Mouse (Mus musculus) myocyte (in vitro differentiated cells): ENCODE data around the gene Crygn. TPM values are rescaled to one million over a fixed set of nuclear protein-coding genes. Genes with fewer than 3 reads are reported as not detected.

ENCODE experiments used
- H3K27me3 ChIP-seq: one replicate; pipeline ENCODE4 v1.6.1; 2011; ENCODE audit not compliant: control insufficient read depth, insufficient read depth, insufficient read length
- H3K36me3 ChIP-seq: one replicate; pipeline ENCODE4 v1.6.1; 2011; ENCODE audit not compliant: control insufficient read depth, insufficient read depth
- H3K4me2 ChIP-seq: one replicate; pipeline ENCODE4 v1.6.1; 2011; ENCODE audit warnings: low read depth, control low read depth
- H3K4me3 ChIP-seq: one replicate; pipeline ENCODE4 v1.5.1; 2011; ENCODE audit warnings: mild to moderate bottlenecking, control low read depth, moderate library complexity
- H3K79me2 ChIP-seq: one replicate; pipeline ENCODE4 v1.6.1; 2011; ENCODE audit not compliant: control insufficient read depth, insufficient read depth
- H3ac ChIP-seq: one replicate; pipeline ENCODE4 v1.6.1; 2011; ENCODE audit not compliant: control insufficient read depth, insufficient read length
- CEBPB ChIP-seq: IDR thresholded peaks from 2 replicates; pipeline ENCODE4 v1.6.1; 2011; ENCODE audit warnings: mild to moderate bottlenecking, moderate library complexity; ENCODE audit not compliant: poor library complexity, insufficient read depth, severe bottlenecking
- E2F4 ChIP-seq: IDR thresholded peaks from one replicate; pipeline ENCODE4 v1.6.1; 2011; ENCODE audit warnings: mild to moderate bottlenecking, control low read depth, moderate library complexity; ENCODE audit not compliant: insufficient read depth
- MAX ChIP-seq: IDR thresholded peaks from one replicate; pipeline ENCODE4 v1.6.1; 2011; ENCODE audit warnings: low read depth, mild to moderate bottlenecking, control low read depth
- MYOD1 ChIP-seq, 3 experiments: IDR thresholded peaks; one replicate each; pipeline ENCODE4 v1.6.1; 2011; ENCODE audit warnings: control low read depth in 2 of 3, low read depth in 2 of 3, mild to moderate bottlenecking in 2 of 3, moderate library complexity in 1 of 3; ENCODE audit not compliant: insufficient read length in 2 of 3, control insufficient read depth in 1 of 3
- MYOG ChIP-seq, 3 experiments: IDR thresholded peaks; one replicate each; pipeline ENCODE4 v1.6.1; 2011; ENCODE audit warnings: control low read depth in 2 of 3, low read depth in 2 of 3, mild to moderate bottlenecking in 2 of 3; ENCODE audit not compliant: insufficient read length in 2 of 3, control insufficient read depth in 1 of 3, insufficient read depth in 1 of 3
- POLR2A ChIP-seq: IDR thresholded peaks from one replicate; pipeline ENCODE4 v1.6.1; 2011; ENCODE audit warnings: low read depth, mild to moderate bottlenecking, control low read depth, moderate library complexity; ENCODE audit not compliant: insufficient read length
- POLR2AphosphoS2 ChIP-seq: IDR thresholded peaks from one replicate; pipeline ENCODE4 v1.6.1; 2011; ENCODE audit warnings: low read depth, control low read depth; ENCODE audit not compliant: insufficient read length
- REST ChIP-seq: IDR thresholded peaks from one replicate; pipeline ENCODE4 v1.6.1; 2011; ENCODE audit warnings: mild to moderate bottlenecking, control low read depth, moderate library complexity; ENCODE audit not compliant: insufficient read depth, insufficient read length
- SRF ChIP-seq: IDR thresholded peaks from one replicate; pipeline ENCODE4 v1.6.1; 2011; ENCODE audit warnings: low read depth; ENCODE audit not compliant: control insufficient read depth, insufficient read length
- TCF12 ChIP-seq: IDR thresholded peaks from one replicate; pipeline ENCODE4 v1.6.1; 2011; ENCODE audit warnings: mild to moderate bottlenecking, control low read depth; ENCODE audit not compliant: poor library complexity, insufficient read depth, severe bottlenecking
- TCF3 ChIP-seq: IDR thresholded peaks from one replicate; pipeline ENCODE4 v1.6.1; 2011; ENCODE audit warnings: low read depth, control low read depth; ENCODE audit not compliant: insufficient read length
- USF1 ChIP-seq: IDR thresholded peaks from one replicate; pipeline ENCODE4 v1.6.1; 2011; ENCODE audit warnings: low read depth, mild to moderate bottlenecking, control low read depth, moderate library complexity
- polyA plus RNA-seq: library from polyadenylated mRNA; unstranded; fragments of >200 nt; fragmentation: generic; extraction: Trizol; gene quantifications from one replicate; pipeline ENCODE4 v1.2.1, GENCODE M21; 2012; ENCODE audit warnings: missing spikeins

The Crygn gene
- polyA plus RNA-seq, 1 experiment: not detected

DNA sequence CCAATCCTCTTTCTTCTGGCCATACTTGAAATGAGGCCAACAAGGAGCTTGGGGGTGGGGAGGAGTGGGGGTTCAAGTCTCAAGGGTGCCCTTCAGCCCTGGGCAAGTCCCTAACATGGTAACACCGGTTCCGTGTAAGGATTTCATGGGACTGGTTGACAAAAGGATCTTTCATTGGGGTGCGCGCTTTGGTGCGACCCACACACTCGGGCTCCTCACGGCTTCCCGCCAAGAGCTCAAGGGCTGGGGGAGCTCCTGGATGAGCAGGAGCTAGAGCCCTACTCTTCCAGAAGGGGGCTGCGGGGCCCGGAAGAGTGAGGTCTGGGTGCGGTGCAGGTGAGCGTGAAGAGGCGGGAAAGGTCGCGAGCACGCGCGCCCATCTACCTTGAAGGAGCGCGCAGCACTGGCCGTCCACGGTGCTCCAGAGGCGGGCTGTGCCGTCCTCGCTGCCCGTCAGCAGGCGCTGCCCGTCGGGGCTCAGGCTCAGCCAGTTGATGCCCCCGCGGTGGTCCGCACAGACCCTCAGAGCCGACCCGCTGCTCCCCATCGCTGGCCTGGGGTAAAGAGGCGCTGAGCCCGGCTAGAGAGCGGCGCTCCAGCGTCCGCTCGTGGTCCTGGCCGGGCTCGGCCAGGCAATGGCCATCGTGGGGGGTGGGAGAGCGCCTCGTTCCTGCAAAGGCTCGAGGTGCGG is 27.9 kb downstream of the Crygn start:
- Histone ChIP-seq H3K4me2 (no peak overlapping the region), H3K27me3 (peaks cover 53% of the 10 kb centered on the region), H3K79me2 (no peaks in the 10 kb centered on the region), H3K4me3 (no peak overlapping the region), H3ac (no peak overlapping the region), H3K36me3 (no peaks in the 10 kb centered on the region)
- TF ChIP-seq POLR2A (no peak), SRF (no peak), TCF3 (no peak), CEBPB (no peak), MAX (no peak), REST (no peak), TCF12 (no peak), E2F4 (no peak), MYOD1 (IDR thresholded peaks at IDR 0.05; ENCODE audit: control insufficient read depth in 1 of 3, insufficient read length in 2 of 3, low read depth in 2 of 3) (no peak), MYOG (IDR thresholded peaks at IDR 0.05; ENCODE audit: control insufficient read depth in 1 of 3, insufficient read depth in 1 of 3, insufficient read length in 2 of 3, low read depth in 2 of 3) (no peak), POLR2AphosphoS2 (no peak), USF1 (no peak)

GRCm38 (mm10) chr5:24726901-24727836 is 30.6 kb downstream of the Crygn start:
- peaks cover 60% of the 10 kb centered on the region for H3K27me3 ChIP-seq
- H3K36me3 ChIP-seq: no peaks in the 10 kb centered on the region
- no peak overlapping the region for H3K4me3 ChIP-seq
- H3K79me2 ChIP-seq: no peaks in the 10 kb centered on the region
- H3ac ChIP-seq: no peak overlapping the region
- TF ChIP-seq REST (no peak), POLR2AphosphoS2 (no peak), E2F4 (no peak), MYOD1 (IDR thresholded peaks at IDR 0.05; ENCODE audit: control insufficient read depth in 1 of 3, insufficient read length in 2 of 3, low read depth in 2 of 3) (peak in 1 of 3 experiments; percentile 53), TCF12 (no peak), MYOG (IDR thresholded peaks at IDR 0.05; ENCODE audit: control insufficient read depth in 1 of 3, insufficient read depth in 1 of 3, insufficient read length in 2 of 3, low read depth in 2 of 3) (peak in 1 of 3 experiments; percentile 6), MAX (no peak), USF1 (no peak), CEBPB (no peak), TCF3 (no peak), SRF (no peak)
- H3K4me2 ChIP-seq: no peak overlapping the region

DNA sequence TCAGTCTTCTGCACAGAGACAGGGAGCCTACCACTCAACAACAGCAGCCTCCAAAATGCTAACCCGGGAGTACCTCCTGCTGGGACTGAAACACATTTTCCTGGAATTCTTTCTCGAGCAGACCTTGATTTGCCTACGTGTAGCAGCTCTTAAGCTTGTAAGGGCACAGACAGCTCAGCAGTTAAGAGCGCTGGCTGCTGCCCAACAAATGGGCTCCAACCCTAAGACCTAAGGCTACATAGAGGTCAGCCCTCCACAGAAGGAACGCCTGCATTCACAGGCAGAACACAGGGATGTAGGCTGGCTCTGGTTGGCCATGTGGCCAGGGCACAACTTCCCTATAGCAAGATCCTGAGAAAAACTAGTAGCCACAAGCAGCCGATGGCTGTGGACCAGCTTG is 31.9 kb downstream of the Crygn start:
- Histone ChIP-seq H3K79me2 (no peaks in the 10 kb centered on the region), H3ac (no peak overlapping the region)
- TF ChIP-seq SRF (no peak), TCF3 (no peak), TCF12 (no peak), MYOD1 (IDR thresholded peaks at IDR 0.05; ENCODE audit: control insufficient read depth in 1 of 3, insufficient read length in 2 of 3, low read depth in 2 of 3) (no peak), MYOG (IDR thresholded peaks at IDR 0.05; ENCODE audit: control insufficient read depth in 1 of 3, insufficient read depth in 1 of 3, insufficient read length in 2 of 3, low read depth in 2 of 3) (no peak), MAX (no peak), REST (no peak), USF1 (no peak), POLR2A (no peak), E2F4 (no peak), POLR2AphosphoS2 (no peak), CEBPB (no peak)

GRCm38 (mm10) chr5:24724805-24725204 is 33.0 kb downstream of the Crygn start:
- H3K4me3 ChIP-seq: no peak overlapping the region
- no peaks in the 10 kb centered on the region for H3K79me2 ChIP-seq
- no peak overlapping the region for H3K4me2 ChIP-seq
- H3K27me3 ChIP-seq: peaks cover 44% of the 10 kb centered on the region
- no peak for TF ChIP-seq SRF
- TF ChIP-seq E2F4: no peak
- no peak for TF ChIP-seq POLR2AphosphoS2
- no peak for TF ChIP-seq TCF3
- TF ChIP-seq TCF12: no peak
- TF ChIP-seq MYOD1 (IDR thresholded peaks at IDR 0.05; ENCODE audit: control insufficient read depth in 1 of 3, insufficient read length in 2 of 3, low read depth in 2 of 3): no peak
- no peak for TF ChIP-seq USF1
- no peak for TF ChIP-seq REST
- no peak for TF ChIP-seq MYOG (IDR thresholded peaks at IDR 0.05; ENCODE audit: control insufficient read depth in 1 of 3, insufficient read depth in 1 of 3, insufficient read length in 2 of 3, low read depth in 2 of 3)
- no peak for TF ChIP-seq POLR2A
- no peak for TF ChIP-seq CEBPB
- TF ChIP-seq MAX: no peak
- H3ac ChIP-seq: no peak overlapping the region
- no peaks in the 10 kb centered on the region for H3K36me3 ChIP-seq

More for the DNA sequence above, 31.9 kb downstream of the Crygn start:
- peaks cover 54% of the 10 kb centered on the region for H3K27me3 ChIP-seq
- no peak overlapping the region for H3K4me2 ChIP-seq
- H3K4me3 ChIP-seq: no peak overlapping the region
- no peaks in the 10 kb centered on the region for H3K36me3 ChIP-seq
